In the genomic region with DNA sequence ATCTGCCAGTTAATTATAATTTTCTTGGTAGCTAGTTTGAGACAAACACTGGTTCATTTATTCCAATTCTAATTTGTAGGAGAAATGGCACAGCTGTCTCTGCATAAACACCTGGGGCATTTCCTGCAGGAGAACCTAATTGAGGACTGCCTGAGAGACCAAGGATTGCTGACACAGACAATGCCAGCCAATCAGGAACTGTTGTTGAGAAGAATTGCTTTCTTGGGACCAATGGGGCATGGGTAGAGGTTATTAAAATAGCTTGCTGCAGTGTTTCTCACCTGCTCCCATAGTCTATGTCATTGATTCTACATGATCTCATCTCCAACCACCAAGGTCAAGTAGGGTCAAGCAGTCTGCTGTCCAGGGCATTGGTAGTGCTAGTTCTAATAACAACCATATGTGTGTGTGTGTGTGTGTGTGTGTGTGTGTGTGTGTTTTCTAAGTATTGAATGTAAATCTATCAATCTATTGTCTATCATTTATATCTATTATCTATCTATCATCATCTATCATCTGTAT, we compare ENCODE assay signal across 24 mouse cellular contexts.
"Had no signal": no experiment of that assay in that cellular context is flagged by ENCODE, and none has a peak within 500 bp of the region (broad histone marks: within the 10 kb centered on the region; RNA-seq: fewer than 3 reads in every experiment).

No protein-coding gene starts in this region.

- ATAC-seq: forebrain, embryonic 16.5 days; inflammation-experienced regulatory T-cells, adult 6 months; intestine, embryonic 15.5 days; intestine, postnatal 0 days had no signal

- H3K9me3 ChIP-seq: heart, embryonic 10.5 days; heart, embryonic 12.5 days; intestine, embryonic 15.5 days; limb, embryonic 10.5 days; limb, embryonic 12.5 days had no signal

- H3K4me3 ChIP-seq: gastrocnemius, adult 2 months; heart, embryonic 10.5 days; heart, embryonic 12.5 days; intestine, embryonic 15.5 days; layer of hippocampus, adult 2 months; left cerebral cortex, adult 2 months; limb, embryonic 10.5 days; limb, embryonic 12.5 days had no signal

- H3K27ac ChIP-seq: gastrocnemius, adult 2 months; heart, embryonic 10.5 days; hindbrain, embryonic 14.5 days; intestine, embryonic 15.5 days; layer of hippocampus, adult 2 months; left cerebral cortex, adult 2 months; limb, embryonic 10.5 days; limb, embryonic 12.5 days had no signal

- H3K36me3 ChIP-seq: heart, embryonic 10.5 days; heart, embryonic 12.5 days; intestine, embryonic 15.5 days; limb, embryonic 10.5 days; limb, embryonic 12.5 days had no signal

- H3K9ac ChIP-seq: heart, embryonic 12.5 days; hindbrain, embryonic 14.5 days; intestine, embryonic 15.5 days; limb, embryonic 12.5 days had no signal

- H3K4me2 ChIP-seq: heart, embryonic 12.5 days; hindbrain, embryonic 14.5 days; intestine, embryonic 15.5 days; limb, embryonic 12.5 days; liver, embryonic 11.5 days had no signal

- H3K4me1 ChIP-seq: heart, embryonic 10.5 days; heart, embryonic 12.5 days; intestine, embryonic 15.5 days; limb, embryonic 12.5 days had no signal

- DNase-seq: gastrocnemius, adult 2 months; gastrocnemius, postnatal 10 days; gastrocnemius, postnatal 25 days; heart, adult 18-20 months; heart, postnatal 10 days; heart, postnatal 4 days; kidney, adult 18-20 months; kidney, adult 8-10 months; kidney, postnatal 10 days; kidney, postnatal 25 days; kidney, postnatal 4 days; liver had no signal

- H3K27me3 ChIP-seq: heart, embryonic 12.5 days; intestine, embryonic 15.5 days; limb, embryonic 12.5 days had no signal
